Mouse (Mus musculus): ENCODE measurements around the gene Efna3.

Gene Efna3

DNA sequence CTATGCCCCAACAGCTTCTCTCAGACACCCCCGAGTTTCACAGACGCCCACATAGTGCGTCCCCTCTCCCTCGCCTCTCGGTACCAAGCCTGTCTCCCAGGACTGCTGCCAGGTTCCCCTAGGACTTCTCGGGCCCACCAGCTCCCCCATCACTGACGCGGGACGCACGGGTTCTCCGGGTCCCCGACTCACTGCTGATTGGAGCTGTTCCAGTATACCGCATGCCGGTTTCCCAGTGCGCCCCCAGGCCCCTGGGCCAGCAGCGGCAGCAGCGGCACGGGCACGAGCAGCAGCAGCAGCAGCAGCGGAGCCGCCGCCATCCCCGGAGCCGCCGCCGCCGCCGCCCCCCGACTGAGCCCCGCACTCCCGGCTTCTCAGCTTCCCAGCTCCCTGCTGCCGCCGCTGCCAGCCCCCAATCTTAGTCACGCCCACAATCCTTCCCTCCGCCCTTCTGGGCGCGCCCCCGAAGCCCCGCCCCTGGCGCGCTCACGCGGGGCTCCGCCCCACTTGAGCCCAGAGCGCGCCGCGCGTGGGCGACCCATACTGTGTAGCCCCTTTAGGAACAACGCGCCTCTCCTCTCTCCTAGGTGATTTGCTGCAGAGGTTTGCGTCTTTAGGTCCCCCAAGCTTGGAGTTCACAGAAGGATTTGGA is at the start of gene Efna3:
Efna3 (minus strand) TSS at position 452 of the 652 bp plus-strand sequence.
- no peak for DNase-seq

GRCm38 (mm10) chr3:89367338-89367737 is 44.6 kb upstream of the Efna3 start:
- no peak for DNase-seq

GRCm38 (mm10) chr3:89365486-89366414 is 43.0 kb upstream of the Efna3 start:
- no peak for DNase-seq

- no peak for DNase-seq
Measured at GRCm38 (mm10) chr3:89365153-89365485, 42.4 kb upstream of the Efna3 start, which contains the start of gene Dcst1. Dcst1 (minus strand) TSS chr3:89365253.

DNA sequence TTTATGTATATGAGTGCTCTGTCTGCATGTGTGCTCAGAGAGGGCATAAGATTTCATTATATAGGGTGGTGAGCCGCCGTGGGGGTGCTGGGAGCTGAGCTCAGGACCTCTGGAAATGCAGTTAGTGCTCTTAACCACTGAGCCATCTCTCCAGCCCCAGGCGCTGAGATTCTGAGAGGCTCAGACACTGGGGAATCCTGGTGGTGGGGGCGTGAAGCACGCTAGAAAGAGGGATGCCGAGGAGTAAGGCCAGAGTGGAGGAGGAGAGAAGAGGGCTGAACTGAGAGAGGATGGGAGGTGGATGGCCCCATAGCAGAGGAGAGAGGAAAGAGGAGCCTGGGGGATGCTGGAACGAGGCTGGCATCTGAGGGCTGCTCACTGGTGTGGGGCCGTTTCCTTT is 41.9 kb upstream of the Efna3 start:
- DNase-seq: no peak

DNA sequence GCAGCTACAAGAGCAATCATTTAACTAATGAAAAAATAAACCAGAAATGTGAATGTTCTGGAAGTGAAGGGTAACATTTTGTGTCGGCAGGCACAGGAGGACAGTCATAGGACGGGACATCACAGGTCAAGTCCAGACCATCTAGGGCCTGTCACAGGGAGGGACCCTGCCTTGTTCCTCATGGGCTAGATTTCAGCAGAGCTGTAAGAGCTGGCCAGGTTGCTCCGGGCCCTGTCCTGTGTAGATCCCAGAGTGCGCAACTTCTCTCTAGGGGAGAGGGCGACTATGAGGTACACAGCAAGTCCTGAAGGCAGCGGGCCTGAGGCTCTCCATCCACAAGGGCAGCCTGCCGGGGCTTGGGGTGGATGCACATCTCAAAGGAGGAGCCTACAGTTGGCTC is 38.9 kb upstream of the Efna3 start, which contains the start of gene Dcst2:
Dcst2 (plus strand) TSS at position 301 of the 400 bp plus-strand sequence.
- DNase-seq: no peak

DNA sequence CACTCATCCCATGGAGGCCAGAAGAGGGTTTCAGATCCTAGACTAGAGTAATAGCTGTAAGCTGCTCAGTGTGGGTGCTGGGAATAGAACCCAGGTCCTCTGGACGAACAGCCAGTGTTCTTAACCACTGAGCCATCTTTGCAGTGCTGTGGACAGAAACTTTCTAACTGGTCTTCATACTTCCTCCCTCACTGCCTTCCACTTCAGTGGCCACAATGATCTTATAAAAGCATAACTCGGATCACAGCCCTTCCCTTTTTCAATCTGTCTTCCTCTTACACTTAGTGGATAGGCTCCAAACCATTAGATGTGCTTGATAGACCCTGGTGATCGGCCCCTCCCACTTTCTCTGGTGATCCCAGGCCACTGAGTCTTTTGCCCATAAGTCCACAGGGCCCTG is 37.5 kb upstream of the Efna3 start:
- no peak for DNase-seq

GRCm38 (mm10) chr3:89359630-89360029 is 36.9 kb upstream of the Efna3 start:
- DNase-seq: no peak

DNA sequence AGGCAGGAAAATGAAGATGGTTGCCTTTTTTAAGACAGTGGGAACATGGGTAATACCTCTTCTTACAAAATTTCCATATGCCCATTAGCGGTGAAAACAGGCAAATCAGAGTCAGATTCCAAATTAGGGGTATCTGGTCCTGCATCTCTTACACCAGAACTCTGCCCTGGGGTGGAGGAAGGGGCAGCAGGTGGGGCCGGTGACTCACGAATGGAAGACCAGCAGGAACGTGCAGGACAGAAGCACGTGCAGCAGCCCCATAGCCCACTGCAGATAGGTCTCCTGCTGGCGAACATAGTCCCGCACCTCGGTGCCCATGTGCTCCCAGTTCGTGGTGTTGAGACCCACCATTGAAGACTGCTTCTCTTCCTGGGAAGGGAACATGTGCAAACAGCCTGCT is 33.3 kb upstream of the Efna3 start:
- no peak for DNase-seq

DNA sequence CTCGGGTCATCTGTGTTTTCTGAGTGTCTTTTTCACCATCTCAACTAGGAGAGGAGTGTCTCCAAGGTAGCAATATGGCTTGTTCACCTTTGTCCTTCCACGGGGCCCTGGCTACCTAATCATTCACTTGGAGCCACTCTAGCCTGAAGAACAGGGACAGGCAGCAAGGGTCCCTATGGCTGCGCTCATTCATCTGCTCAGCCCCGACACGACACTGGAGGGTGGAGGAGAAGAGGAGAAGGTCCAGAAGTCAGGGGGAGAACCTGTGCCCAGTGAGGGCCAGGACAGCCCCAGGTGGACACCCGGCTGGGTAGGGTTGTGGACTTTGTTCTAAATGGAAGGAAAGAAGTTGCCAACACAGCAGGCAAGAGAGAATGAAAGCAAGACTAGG is 32.7 kb upstream of the Efna3 start:
- DNase-seq: no peak

DNA sequence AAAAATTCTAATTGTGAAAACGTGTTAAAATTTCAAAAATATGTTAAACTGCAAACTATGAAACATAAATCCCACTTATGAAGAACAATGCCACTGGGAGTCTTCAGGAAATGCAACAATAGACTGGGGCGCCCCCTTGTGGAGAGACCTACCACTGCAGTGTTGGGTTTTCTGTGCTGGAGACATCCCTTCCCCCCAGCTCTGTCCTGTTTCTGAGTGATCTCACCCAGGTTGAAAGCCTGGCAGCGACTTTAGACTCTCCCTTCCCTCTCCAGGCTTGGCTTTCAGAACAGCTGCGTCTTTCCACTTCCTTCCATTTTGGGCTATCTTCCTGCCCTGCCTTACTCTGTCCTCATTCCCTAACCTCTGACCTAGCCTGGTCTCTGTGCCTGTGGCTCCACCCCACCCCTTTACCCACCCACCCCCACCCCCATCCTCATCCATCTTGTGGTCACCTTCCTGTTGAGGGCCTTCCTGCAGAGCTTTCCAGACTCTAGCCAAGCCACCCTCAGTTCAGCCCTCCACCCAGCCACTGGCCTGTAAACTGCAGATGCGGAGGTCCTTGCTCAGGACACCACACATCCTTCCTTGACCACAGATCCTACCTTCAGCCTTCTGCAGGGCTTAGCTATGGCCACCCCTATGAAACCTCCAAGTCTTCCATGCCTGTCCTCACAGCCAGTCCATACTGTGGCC is 32.2 kb upstream of the Efna3 start:
- peak; percentile 80 for DNase-seq

- no peak for DNase-seq
Measured at GRCm38 (mm10) chr3:89351271-89351670, 28.5 kb upstream of the Efna3 start.

- DNase-seq: peak; percentile 93
Measured at GRCm38 (mm10) chr3:89349869-89350501, 27.2 kb upstream of the Efna3 start, which contains the start of gene Adam15. Adam15 (minus strand) TSS chr3:89349996.

DNA sequence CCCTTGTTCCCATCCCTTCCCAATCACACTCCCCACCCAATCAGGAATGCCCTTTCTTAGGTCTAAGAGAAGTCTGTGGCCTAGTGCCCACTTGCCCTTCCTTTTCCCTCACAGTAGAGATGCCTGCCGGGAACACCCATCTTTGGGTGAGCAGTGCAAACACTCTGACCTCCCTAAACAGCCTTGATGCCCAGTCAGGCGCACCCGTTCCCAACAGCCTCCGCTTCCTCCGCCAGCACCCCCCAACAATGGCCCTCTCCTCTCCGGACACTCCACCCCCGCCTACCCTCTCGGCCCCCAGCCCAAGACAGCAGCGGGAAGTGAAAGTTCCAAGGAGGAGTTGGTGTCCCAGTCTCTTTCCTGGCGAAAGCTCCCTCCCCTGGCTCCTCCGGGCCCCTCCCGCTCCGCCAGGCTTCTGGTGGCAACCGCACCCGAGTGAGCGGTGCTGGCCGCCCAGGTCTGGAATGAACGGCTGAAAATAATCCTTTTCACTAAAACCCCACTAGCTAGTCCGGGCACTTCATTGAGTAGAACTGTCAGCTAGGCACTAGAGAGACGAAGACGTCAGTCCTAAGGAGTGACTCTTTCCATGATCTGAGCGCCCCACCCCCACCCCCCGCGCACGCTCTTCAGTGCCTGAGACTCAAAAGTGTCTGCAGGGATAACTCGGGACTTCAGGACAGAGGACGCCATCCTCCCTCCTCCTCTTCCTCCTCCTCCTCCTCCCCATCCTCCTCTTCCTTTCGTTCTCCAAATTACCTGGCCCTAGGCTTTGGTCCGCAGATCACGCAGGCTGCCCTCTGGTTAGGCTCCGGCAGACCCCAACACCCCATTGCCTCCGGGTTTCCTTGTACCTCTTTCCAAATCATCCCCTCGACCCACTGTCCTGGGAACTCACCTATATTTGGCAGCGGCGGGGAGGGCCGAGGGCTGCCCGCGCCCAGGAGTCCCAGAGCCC is 26.4 kb upstream of the Efna3 start:
- peak; percentile 56 for DNase-seq

DNA sequence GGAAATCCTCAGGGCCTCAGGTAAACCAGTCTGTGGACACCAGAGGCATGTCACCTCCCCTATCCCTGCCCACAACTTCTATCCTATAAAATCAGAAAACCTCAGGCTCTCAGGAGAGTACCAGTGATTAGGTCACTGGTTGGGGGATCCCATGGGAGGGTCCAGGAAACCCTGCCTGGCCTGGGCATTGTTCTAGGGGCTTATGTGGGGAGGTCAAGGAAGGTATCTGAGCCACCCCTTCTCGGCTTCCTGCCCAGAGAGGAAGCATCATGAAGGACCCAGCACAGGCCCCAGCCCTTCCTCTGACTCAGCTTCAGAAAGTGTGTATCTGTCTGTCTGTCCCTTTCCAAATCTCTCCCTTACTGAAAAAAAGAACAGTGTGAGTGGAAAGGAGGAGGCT is 25.2 kb upstream of the Efna3 start:
- no peak for DNase-seq

DNA sequence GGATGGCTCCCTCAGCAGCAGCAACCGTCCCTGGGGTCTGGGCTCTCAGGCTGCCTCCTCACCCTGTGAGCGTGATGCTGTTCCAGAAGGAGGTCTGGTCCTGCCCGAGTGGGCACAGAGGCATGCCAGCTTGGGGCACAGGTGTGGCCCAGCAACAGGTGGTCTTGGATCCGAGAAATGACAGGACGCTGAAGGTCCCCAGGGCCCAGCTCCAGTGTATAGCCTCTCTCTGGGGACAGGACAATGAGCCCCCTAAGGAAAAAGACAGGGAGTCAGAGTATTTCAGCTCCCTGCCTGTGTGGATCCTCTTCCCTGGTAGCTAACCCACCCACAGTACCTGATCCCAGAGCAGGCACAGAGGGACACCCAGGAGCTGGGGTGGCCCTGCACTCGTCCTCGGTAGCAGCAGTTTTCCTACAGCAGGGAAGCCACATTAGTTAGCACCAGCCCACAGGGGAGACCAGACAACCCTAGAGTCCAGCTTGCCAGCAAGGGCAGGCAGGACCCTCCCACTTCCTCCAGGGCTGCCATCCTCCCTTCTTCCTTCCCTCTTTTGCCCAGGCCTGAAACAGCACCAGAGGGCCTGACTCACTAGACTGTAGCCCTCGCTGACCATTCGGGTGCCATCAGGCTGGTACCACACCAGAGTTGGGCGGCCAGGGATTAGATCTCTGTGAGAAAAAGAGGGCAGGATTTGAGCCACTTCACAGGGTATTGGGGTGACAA is 24.2 kb upstream of the Efna3 start:
- no peak for DNase-seq

- no peak for DNase-seq
Measured at GRCm38 (mm10) chr3:89343279-89343678, 20.5 kb upstream of the Efna3 start.

- no peak for DNase-seq
Measured at GRCm38 (mm10) chr3:89341794-89342193, 19.0 kb upstream of the Efna3 start.

DNA sequence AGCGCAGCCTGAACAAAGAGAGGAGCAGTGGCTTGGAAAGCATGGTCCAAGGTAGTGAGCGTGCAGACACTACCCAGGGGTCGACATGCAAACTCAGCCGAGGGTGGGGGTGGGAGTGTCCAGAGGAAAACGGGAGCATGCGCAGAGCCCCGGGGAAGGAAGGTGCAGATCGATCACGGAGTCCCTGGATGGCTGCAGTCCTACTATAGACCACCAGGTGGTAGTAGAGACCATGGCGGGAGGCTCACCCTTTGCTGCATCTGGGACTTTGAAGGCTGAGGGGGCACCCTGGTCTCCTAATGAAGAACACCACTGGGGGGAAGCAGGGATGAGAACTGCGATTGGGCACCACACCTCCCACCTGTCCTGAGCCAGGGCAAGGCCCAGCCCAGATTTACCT is 17.7 kb upstream of the Efna3 start:
- peak; percentile 69 for DNase-seq

DNA sequence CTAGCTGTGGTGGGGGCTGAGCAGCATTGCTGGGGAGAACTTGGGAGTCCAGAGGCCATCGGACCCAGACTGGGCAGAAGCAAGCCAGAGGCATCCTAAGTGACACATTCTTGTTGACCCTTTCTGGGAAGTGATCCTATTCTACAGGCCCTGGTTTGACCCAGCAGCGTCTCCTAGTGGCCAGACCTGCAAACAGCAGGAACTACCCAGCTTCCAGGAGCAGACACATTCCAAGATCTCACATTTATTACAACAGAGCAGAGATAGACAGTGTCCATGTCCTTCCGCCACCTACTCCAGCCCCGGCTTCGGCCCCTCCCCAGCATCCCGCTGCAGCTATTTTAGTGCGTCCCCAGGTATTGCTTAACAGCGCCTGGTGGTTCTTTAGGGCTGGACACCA is 16.7 kb upstream of the Efna3 start:
- DNase-seq: no peak
